Mouse (Mus musculus) cerebellum, adult 8-10 months (tissue): ENCODE measurements around the gene Mtmr4.

Source experiments
- DNase-seq: peaks from one replicate; pipeline ENCODE4 v3.0.0; 2022

Gene Mtmr4

DNA sequence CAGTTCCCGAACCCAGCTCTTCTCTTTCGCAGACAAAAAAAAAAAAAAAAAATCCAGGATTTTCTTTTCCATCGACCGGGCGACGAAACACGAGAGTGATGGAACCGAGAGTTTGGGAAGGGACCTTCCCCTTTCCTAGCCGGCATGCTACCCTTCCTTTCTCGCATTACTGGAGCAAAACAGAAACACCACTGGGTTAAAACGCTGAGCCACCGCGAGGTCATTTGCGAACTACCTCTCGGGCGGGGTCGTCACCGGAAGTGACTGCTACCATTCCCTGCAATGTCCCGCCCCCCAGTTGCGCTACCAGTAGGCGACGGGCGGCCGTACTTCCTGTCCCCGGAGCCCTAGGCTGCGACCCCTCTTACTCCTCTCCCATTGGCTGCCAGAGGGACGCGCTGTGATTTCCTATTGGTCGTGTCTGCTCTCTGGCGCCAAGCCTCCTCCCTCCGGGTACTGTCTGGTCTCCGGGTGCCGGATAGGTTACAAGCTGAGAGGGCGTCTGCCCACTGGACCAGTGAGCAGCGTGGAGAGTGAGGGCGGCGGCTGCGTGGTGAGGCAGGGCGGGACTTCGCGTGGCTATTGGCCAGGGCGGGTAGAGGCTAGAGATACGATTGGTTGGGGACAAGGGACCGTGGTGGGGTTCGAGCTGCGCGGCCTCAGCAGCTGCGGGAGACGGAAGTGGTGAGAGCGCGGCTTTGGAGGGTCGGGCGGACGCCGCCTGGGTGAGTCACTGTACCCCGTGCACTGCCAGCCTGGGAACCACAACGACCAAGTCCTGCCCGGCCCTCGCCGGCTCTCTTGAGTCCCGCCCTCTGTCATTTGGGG, at the start of gene Mtmr4:
Gene Mtmr4, plus strand, starts transcription at position 637 of the 828 bp plus-strand sequence.
- DNase-seq, result peak; percentile 99

DNA sequence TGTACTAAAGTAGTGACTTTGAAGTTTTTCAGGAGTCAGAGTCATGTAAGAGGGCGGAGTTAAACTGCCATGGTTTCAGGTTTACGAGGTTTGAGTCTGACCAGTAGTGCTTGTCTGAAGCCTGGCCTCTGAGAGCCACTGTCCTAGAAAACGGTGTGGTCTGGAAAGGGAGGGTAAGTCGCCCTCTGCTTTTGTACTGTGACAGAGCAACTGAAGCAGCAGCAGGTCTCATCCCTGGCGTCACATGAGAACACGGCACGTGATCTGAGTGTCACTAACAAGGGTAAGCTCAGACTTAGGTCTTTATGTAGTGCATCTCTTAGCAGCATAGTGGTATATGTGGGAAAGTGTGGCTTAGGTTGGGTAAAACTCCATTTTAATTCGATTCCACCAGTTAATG, 49.7 kb upstream of the Mtmr4 start:
- no peak for DNase-seq

DNA sequence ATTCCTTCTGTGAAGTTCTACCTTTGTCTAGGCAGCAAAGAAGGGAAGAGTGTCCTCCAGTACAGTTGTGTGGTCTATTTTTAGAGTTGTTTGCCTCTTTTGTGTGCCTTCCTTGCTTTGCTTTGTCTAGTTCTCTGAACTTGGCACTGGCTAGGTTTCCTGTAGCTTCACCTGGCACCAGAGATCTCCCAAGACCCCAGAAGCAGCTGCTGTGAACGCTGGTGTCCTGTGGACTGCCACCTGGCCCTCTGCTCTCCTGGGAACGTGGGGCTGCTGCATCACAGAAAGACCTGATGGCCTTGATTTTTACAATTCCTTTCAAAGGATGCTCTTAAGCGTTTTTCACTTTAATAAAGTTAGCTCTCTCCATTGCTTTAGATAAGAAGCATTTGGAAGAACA, 49.1 kb upstream of the Mtmr4 start:
- peak; percentile 15 for DNase-seq

GRCm38 (mm10) chr11:87553342-87553741, 38.6 kb upstream of the Mtmr4 start:
- no peak for DNase-seq

GRCm38 (mm10) chr11:87554386-87554785, 37.6 kb upstream of the Mtmr4 start:
- DNase-seq, result no peak

GRCm38 (mm10) chr11:87555106-87555703, 36.8 kb upstream of the Mtmr4 start:
- DNase-seq, result no peak

GRCm38 (mm10) chr11:87561208-87561607, 30.8 kb upstream of the Mtmr4 start:
- no peak for DNase-seq

- DNase-seq, result no peak
Observed at GRCm38 (mm10) chr11:87566501-87566900, 25.5 kb upstream of the Mtmr4 start, which contains the start of gene Gm11492. Gm11492 (plus strand) TSS chr11:87566653.

- DNase-seq, result no peak
Observed at GRCm38 (mm10) chr11:87568255-87568953, 23.6 kb upstream of the Mtmr4 start, which contains the start of gene Sept4. Sept4 (plus strand) TSS chr11:87568903.

- no peak for DNase-seq
Observed at GRCm38 (mm10) chr11:87570743-87571142, 21.2 kb upstream of the Mtmr4 start.

DNA sequence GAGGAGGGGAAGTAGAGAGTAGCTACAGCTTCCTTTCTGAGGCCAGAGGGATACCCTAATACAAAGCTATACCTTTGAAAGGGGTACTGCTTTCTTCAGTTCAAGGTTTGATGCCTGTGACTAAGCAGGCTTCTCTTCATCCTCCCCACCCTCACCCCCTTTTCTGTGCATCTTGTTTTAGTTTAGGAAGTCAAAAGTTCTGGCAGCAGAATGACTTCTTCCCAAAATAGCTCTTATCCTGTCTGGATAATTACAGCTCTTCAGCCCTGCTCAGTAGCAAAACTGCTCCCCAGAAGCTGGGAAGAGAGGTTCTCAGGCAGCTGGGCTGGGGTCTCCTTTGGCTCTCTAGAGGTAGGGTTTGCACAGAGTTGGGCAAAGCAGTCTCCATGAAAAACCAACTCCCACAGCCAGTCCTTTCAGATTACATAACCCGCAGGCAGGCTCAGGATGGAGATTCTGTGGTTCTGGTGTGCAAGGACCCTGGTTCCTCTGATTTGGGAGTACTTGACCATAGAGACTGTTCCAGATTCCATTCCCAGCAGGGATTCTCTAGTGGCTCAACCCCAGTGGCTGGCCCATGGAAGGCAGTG, 20.5 kb upstream of the Mtmr4 start:
- no peak for DNase-seq

GRCm38 (mm10) chr11:87573751-87574150, 18.2 kb upstream of the Mtmr4 start:
- DNase-seq, result no peak

GRCm38 (mm10) chr11:87574520-87575180, 17.3 kb upstream of the Mtmr4 start:
- no peak for DNase-seq

GRCm38 (mm10) chr11:87577601-87578248, 14.2 kb upstream of the Mtmr4 start:
- no peak for DNase-seq

GRCm38 (mm10) chr11:87578249-87578962, 13.6 kb upstream of the Mtmr4 start:
- peak; percentile 85 for DNase-seq

- peak; percentile 64 for DNase-seq
Observed at GRCm38 (mm10) chr11:87578963-87579601, 12.9 kb upstream of the Mtmr4 start.

GRCm38 (mm10) chr11:87579713-87580112, 12.2 kb upstream of the Mtmr4 start:
- no peak for DNase-seq

GRCm38 (mm10) chr11:87580543-87581085, 11.3 kb upstream of the Mtmr4 start:
- no peak for DNase-seq

GRCm38 (mm10) chr11:87581161-87581865, 10.6 kb upstream of the Mtmr4 start:
- no peak for DNase-seq
